Mouse (Mus musculus) MEL-GATA-1-ER (cell line): ENCODE data around the gene Nod1.
"Not testable (repeated sequence)": the region's sequence is repeated elsewhere in the genome, so short reads cannot be mapped to it uniquely, and the experiment has no call there.

Source experiments
- DNase-seq: peaks from one replicate; pipeline ENCODE4 v3.0.0-alpha.2; 2012; ENCODE audit warnings: low read depth; ENCODE audit errors: extremely low read depth

The Nod1 gene

DNA sequence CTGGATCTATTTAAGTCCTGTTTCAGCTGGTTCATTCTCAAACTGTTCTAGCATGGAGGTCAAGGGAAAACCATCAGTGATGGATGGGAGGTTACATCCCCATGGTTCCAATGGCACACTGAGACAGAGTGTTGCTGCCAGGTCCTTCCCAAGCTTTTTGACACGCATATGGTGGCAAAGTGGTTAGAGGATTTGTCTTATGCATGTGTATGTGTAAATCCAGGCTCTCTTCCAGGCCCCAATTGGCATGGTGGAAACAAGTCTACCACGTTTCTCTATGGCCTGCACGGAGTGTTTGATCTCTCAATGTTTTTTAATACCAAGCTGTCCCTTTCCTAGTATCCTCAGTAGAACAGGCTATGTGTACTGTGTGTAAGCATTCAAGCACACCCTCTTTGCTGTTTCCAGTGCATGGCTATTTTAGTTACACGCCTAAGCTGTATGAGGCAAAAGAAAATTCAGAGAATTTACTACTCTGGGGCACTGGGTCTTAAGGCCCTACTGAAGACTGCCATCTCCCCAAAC, 11.2 kb upstream of the Nod1 start:
- no peak for DNase-seq

DNA sequence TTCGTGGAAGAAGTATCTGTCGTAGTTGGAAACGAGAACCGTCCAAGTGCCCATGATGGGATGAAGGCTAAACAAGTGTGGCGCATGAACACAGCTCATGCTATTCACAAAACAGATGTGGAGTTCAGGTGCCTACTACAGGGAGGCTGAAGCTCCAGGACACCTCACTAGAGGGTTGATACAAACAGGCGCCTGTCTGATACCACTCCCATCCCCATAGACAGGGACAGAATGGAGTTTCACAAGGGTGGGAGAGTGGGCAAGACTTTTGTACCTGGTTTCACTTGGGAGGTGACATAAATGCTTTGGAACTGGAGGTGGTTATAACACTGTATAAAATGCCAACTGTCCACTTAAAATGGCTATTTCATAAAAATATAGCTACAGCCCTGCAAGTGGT, 7.0 kb upstream of the Nod1 start:
- DNase-seq: no peak

DNA sequence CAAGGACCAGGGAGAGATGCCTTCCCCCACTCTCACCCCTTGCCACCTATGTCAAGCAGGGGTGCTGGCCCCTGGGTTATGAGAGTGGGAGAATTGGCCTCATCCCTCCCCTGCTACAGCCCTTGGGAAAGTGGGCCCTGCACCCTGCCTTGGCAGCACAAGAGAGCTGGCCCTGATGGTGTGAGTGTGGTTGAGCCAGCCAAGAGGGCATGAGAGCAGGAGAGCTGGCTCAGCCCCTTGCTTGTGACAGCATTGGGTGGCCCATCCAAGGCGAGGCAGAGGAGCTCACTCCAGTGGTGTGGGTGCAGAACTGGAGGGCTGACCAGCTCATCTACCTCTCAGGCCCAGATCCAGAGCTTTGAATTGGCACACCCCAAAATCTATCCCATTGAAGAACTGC, 3.2 kb upstream of the Nod1 start:
- DNase-seq: no peak

DNA sequence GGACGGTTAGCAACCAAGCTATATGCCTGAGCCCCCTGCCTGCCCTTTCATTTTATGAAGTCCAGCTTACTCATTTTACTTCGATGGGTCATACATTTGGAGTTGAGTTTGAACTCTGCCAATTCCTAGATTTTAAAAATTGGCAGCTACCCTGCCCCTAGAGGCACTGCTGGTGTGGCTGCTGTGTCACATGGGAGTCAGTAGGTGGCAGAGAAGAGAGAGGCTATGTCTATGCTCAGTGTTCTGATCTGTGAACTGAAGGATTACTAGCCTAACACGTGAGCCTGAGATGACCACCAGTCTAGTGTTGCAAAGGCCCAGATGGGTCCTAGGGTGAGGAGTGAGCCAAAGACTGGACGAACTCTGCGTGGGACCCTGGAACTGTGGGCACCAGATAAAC, 2.1 kb upstream of the Nod1 start:
- DNase-seq: no peak

DNA sequence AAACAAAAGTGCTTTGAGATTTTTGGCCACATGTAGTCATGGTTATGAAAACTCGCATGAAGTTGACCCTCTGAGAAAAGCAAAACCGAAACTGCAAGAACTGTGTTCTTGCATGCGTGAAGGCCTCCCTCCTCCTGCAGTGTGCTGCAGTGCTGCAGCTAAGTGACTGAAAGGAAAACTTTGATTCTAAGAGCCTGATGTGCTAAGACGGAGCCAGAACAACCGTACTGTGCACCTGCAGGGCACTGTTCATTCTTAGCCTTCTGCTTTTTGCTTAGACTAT, 458 bp upstream of the Nod1 start:
- no peak for DNase-seq

DNA sequence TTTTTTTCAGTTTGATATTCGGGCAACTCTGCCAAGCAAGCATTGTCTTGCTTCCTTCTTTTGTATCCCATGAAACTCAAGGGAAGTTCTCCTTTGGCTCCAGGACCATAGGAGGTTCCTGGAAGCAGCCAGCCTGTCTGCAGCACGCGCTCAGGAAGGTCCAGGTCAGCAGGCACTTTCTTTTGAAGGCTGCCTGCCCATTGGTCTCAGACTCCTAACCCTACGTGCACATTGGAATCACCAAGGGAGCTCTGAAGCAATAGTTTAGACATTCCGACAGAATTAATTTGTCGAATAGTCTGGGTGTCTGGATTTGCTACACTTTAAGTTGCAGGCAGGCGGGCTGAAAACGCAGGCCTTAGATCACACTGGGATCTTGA, 691 bp downstream of the Nod1 start:
- no peak for DNase-seq

DNA sequence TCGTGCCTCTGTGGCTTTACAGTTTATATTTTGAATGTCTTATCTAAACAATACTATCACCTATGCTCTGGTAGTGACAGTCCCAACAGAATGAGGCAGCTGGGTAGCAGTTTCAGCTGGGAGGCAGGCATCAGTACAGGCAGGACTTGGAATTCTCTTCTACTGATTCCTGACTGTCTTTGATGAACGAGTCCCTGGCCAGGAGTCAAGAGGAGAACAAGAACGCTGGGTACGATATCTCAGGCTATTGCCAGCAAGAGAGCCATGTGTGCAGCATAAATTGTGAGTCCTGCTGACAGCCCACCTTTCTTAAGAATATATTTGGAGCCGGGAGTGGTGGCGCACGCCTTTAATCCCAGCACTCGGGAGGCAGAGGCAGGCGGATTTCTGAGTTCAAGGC, 1.9 kb downstream of the Nod1 start:
- DNase-seq: no peak

DNA sequence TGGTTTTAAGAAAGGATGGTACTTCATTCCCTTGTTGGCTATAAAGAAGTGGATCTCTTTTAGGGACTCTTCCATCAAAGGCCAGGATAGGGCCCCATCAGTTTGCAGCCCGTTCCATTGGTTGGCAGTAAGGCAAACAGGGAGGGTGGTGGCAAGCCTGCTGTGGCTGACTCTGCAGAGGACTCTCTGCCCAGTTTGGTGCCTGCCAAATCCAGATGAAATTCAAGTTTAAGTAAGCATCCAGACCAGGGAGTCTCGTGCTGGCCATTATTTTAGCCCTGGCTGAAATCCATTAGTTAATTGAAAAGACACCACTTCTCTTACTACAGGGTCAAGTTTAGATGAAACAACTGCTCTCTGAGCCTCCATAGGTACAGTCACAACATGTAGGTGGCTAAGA, 2.6 kb downstream of the Nod1 start:
- no peak for DNase-seq

DNA sequence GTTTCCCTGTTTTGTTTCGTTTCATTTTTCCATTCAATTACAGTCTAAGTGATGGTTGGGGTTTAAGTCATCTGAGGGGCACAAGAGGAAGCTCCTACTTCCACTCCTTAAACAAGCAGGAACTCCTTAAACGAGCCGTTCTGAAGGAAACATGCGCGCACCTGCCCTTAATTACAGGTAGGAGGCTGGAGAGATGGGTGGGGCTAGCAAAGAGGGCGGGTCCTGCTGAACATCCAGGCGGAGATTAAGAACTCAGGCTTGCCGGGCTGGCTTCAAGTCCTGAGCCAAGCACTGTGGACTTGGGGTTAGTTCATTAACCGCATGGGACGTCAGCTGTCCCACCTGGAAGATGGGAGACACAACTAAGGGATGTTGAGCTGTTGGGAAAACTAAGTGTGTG, 4.8 kb downstream of the Nod1 start:
- no peak for DNase-seq

DNA sequence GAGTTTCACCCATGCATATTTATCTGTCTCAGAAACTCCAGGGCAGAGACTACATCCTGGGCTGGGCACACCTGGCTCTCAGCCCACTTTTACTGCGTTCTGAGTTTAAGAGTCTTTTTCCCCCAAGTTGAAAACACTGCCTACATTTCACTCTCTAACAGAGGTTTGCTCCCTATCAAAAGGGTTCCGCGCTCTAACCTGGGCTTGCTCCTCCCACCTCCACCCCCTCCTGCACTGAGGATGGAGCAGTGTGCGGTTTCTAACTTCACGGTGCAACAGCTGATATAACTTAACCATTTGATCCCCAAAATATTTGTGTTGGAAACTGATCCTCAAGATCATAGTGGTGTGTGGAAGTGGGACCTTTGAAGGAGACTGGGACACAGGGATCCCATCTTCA, 7.2 kb downstream of the Nod1 start:
- no peak for DNase-seq

DNA sequence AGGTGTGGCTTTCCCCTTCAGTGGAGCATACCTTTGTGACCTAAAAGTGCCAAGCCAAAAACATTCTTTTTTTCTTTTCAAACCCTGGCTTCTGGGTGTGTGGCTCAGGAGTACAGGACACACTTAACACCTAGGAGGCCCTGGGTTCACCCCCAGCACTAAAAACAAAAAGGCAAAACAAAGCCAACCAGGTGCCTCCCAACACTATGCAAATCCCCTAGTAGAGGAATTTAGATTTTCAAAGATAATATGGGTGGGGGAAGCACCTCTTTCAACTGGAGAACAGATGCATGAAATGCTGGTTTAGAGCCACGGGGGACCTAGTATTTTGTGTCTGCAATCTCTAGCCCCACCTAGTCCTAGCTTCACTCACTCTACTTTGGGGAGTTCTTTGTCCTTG, 7.7 kb downstream of the Nod1 start:
- DNase-seq: no peak

DNA sequence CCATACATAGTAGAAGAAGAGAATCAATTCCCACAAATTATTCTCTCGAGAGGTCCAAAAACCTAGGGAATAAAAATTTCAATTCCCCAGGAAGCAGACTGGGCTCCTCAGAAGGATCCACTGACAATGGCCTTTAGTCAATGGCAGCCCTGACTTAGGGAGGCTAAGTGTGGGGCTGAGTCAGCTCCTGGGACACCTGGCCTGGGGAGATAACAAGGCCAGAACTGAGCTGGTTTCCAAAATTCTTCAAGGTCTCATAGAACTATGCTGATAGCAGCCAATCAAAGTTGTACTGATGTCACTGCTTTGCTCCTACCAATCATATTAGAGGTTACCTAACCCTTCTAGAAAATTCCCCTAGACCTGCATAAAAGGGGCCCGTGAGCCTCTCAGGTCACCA, 8.8 kb downstream of the Nod1 start:
- DNase-seq: no peak

DNA sequence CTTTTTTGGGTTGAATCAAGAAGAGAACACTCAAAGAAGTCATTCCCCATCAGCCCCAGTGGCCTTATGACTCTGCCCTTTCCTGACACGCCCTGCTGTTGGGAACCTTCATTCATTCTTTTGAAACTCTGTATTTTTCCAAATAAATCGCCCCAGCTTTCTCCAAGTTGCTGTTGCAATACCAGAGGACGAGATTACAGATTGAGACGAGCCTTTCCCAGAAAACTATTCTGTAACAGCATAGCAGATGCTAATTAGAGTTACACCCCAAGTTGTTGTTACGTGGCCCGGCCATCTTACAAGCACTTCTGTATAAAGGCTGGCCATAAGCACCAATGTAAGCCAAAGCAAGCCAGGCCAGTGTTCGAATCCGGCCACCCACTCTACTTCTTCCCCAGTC, 14.8 kb downstream of the Nod1 start:
- DNase-seq: no peak

DNA sequence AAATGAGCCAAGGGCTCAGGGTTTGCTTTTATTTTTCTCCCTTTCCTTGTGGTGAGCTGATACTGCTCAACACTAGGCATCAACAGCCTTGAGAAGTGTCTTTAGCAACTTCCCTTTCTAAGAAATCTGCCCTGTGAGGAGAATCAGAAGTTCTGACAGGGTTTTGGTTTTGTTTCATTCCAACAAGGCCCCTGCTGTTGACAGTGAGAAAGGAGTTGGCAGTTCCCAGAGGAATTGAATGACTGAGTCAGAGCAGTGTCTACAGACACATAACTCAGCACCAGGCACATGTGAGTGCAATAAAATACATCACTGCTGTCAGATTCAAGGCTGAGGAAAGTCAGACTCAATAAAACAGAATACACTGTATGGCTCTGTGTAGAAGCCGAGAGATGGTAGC, 16.0 kb downstream of the Nod1 start:
- no peak for DNase-seq

DNA sequence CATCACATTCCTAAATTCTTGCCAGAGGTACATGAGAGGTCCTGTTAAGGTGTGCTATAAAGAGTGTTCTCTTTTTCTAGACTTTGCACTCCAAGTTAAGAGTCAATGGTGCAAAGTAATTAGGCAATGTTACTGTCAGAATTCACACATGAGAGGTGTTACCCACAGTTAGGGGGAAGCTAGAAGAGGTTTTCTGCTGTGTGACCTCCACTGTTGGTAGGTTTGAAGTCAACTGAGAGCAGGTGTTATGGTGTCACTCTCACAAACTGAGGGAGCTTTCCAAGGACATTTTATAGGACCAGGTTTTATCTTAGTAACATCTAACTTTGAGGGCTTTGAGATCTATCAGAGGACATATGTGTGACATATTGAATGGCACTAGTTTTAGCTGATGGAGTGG, 16.5 kb downstream of the Nod1 start:
- no peak for DNase-seq

DNA sequence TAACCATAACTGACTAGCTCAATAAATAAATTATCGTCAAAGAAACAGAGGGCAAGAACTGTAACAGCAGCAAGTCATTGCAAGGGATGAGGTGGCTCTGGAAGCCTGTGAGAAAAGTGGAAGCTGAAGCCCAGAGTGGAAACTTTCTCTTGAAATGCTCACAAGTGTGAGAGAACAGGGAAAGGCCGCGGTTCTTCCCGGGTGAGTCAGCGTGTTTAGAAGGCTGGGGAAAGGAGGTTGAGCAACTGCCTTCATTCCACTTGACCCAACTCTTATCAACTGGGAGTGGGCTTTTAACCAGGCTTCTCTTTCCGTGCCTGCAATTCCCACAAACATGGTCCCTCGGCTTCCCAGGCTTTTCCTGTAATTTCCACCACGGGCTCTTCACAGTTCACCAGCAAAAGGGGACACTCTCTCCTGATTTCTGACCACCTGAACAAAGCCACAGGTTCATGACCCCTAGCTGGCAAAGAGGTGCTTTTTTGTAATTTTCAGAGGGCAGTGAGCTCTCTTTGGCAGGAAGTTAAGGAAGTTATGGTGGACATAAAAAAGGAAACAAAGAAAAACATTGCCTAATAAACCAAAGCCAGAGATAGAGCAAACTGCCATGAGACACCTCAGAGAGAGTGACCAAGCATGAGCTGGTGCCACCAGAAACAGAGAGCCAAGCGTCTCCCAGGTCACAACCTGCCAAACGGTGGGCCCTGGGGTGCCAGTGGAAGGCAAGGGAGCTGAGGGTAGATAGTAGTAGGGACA, 17.6 kb downstream of the Nod1 start:
- no peak for DNase-seq

DNA sequence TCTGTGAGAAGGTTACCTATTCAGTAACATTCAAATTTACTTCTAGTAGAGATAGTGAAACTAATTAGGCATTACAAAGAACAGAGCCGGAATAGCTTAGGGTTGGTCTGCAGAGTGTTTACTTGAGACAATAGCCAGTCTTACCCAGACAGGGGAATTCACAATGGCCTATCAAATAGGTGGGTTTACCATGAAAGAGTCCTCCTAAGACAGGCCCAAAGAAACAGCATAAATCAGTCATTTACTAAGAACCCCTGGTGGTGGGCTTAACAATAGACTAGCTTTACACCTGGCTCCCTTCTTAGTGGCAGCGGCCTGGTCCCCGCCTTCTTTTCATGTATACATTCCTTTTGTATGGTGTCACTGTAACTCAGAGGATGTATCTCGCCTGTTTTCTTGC, 19.0 kb downstream of the Nod1 start:
- DNase-seq: not testable (repeated sequence)

DNA sequence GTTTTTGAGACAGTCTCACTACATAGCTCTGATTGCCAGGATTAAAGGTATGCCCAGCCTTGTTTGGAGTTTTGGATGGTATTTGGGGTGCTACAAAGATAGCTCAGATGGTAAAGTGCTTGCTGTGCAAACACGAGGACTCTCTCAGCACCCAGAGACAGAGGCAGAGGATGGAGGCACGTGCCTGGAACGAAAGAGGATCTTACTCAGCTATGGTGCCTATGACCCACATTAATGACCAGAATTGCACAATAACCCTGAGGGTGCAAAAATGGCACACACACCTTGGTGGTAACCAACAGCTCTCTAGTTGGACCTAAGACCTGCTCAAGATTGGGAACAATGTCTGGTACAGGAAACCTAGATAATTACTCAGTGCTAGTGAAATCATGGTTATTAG, 19.9 kb downstream of the Nod1 start:
- no peak for DNase-seq

DNA sequence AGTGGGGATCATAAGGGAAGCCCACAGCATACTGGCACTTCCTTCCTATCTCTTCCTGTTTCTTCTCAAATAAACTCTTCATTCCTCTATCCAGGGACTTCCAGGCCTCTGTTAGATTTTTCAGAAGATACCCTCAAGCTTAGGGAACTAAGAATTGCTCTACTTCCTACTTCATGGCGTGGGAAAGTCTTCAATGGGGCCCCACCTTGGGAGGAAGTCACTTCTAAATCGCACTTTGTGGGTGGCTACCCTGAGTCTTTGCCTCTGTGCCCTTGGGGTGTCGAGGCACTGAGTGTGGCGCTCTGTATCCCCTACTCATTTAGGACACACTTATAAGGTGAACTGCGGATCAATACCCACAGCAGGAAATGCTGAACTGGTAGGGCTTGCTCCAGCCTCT, 23.7 kb downstream of the Nod1 start:
- DNase-seq: no peak

DNA sequence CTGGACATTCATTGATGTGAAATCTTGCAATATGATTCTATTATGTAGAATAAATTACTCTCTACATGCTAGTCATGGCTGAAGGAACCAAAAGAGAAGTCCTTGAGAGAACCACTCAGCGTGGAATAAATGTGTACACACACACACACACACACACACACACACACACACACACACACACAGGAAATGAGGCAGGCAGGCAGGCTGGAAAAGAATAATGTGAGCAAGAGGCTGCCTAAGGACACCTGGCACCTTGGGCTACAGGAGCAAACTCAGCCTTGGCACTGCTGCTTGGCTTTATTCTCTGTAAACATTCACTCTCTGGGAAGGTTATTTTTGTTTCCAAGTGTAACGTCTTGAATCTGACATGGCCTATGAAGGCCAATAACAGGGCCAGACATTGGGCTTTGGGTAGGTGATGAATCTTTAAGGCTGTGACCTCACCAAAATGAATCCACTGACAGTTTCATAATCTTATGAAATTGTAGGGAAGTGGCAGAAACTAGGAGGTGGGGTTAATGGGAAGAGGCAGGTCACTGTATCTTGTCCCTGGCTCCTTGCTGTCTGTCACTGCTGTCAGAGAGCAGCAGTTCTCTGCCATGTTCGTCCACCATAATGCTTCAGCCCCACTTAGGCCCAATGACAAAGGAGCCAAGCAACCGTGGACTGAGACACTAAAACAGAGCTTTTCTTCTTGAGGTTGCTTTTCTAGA, 26.0 kb downstream of the Nod1 start:
- no peak for DNase-seq

DNA sequence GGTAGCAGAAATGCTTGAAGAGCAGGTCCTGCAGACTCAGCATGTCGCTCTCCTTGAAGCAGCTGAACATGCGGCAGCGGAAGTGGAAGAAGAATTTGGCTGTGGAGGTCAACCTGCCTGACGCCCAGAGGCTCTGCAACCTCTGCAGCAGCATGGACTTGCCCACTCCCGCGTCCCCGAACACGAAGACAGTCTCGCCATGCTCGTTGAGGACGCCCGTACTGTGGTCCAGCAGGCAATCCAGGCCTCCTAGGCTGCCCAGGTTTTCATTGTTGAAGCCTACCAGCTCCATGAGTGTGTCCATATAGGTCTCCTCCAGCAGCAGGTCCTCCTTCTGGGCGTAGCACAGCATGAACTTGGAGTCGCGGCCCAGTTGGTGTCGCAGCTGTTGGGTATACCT, 27.9 kb downstream of the Nod1 start:
- DNase-seq: no peak

DNA sequence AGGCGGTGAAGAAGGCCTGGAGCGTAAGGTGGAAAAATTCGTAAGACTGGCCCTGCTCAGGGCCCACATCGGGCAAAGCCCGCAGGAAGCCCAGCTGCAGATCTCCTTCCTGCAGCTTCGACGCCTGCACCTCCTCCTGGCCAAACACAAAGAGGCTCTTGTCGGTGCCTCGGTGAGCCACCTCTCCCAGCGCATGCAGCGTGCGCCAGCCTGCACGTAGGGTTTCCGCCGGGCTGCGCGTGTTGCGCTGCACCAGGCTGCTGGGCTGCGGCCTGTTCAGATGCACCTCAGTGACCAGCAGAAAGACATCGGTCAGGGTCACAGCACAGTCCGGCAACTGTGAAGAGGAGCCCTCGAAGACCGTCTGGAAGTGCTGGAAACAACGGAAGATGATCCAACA, 28.7 kb downstream of the Nod1 start:
- DNase-seq: no peak

DNA sequence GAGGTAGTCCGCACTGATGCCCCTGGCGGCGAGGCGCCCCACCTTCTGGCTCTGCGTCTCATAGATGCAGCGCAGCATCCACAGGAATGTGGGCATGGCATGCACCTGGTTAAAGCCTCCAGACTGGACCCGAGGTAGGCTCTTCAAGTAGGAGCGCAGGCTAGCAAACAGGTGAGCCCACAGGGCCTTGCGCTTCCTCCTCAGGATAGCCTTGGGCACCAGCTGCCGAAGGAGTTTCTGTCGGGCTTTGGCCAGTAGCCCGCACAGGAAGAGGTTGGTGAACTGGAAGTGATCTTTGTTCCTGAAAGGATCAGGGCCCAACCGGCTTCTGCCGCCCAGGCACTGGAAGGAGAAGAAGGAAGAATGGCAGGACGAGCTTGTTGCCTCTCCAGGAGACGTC, 29.1 kb downstream of the Nod1 start:
- DNase-seq: no peak
